Mouse (Mus musculus): ENCODE measurements around the gene Fmo2.

The Fmo2 gene

DNA sequence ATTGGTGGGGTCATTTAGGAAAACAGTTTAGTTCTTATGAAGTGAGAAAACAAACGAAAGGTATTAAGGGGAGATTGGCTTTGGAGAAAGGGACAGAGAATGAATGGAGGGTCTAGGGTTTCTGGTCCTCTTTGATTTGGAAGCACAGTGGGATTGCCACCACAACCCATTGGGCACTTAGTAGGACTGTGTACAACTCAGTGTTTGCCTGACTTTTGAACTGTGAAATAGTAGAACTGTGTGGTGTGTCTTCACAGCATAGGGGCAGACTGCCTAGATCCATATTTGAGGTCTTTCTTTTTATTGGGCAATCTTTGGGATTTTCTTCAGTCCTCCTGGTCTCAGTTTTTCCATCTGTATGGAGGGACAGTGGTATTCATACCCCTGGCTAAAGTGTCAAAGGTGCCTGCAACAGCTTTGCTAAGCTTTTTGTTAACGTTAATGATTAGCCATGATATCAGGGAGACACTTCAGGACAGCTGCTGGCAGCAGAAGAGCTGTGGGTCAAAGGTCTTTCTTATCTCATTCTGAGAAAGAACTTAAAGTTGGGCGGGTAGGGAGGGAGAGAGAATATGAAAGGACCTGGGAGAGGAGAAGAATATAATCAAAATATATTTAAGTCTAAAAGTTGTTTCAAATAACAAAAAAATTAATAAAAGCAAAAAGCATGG is 44.6 kb downstream of the Fmo2 start:
- DNase-seq (ENCODE audit: low spot score), result no peak

DNA sequence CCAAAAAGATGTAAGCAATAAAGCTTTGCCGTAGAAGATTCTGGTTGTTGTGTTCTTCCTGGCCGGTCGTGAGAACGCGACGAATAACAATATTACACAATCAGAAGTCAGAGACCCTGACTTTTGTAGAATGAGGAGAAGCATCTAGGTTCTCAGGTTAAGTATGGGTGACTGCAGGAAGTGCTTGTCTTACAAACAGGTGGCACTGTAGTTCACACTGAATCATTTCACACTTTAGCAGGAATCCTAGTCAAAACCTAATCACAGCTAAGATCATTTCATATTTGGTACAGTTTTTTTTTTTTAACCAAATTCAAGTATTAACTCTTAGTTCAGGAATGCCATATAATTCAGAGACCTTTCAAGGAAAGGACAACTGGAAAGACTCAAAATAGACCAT is 51.0 kb downstream of the Fmo2 start:
- no peak for DNase-seq (ENCODE audit: low spot score)

DNA sequence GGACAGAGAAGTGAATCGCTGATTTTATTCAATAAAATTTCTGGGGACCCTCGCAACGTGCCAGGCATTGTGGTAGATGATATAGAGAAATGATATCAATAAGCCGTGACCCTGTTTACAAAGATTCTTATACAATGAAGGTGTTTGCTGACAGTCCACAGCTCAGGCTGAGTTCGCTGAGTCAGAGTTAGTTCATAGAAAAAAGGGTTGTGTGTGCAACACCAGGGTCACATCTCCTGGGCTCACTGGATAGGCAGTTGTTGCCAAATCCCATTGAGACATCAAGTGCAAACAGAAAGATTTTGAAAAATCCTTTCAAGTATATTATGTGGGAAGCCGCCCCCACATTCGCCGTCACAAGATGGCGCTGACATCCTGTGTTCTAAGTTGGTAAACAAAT is 58.3 kb downstream of the Fmo2 start:
- DNase-seq (ENCODE audit: low spot score), result no peak

DNA sequence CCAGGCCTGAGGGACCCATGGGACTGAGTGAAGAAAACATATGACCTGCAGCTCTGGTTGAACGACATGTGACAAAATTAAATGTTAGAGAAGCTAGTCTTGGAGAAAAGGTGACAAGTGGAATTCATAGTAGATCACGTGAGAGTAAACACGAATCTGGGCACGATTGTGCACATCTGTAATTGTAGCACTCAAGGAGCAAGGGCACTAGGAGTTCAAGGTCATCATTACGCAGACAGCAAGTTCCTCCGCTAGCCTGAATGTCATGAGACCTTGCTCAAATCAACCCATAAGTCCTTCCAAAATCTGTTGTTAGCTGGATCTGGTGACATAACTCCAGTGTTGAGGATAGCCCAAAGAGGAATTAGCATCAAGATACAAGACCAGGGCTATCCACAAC is 59.5 kb downstream of the Fmo2 start:
- DNase-seq (ENCODE audit: low spot score), result no peak

DNA sequence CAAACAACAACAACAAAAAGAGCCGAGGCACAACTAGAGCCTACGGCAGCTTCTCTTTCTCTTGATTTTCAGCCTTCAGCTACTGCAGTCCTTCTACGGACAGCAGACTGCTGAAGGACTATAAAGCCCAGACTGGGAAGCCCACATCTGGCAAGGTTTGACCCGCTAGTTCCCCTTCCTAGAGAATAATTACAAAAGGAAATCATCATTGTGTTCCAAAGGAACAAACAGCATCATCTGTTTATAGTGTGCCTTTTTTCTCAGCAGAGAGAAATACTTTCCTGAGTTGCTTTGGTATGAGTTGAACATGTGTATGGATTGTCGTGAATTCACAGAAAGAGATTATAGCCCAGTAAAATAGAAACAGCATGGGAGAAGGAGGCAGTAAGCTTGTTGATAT is 64.2 kb downstream of the Fmo2 start:
- DNase-seq (ENCODE audit: low spot score), result no peak

DNA sequence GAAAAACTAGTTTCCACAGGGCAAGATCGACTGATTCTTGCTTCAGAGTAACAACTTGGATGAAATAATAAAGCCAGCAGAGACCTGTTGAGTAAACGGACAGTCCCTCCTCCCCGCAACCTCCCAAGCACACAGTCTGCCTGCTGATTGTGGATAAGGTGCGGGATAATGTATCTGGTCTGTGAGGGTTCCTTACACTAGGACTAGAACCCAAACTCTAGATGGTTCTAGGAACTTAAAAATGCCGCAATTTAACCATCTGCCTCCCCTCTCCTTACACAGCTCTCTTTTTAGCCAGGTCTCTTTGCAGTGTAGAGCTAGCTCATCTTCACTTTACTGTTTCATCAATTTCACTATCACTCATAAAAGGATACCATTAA is 66.0 kb downstream of the Fmo2 start:
- no peak for DNase-seq (ENCODE audit: low spot score)

DNA sequence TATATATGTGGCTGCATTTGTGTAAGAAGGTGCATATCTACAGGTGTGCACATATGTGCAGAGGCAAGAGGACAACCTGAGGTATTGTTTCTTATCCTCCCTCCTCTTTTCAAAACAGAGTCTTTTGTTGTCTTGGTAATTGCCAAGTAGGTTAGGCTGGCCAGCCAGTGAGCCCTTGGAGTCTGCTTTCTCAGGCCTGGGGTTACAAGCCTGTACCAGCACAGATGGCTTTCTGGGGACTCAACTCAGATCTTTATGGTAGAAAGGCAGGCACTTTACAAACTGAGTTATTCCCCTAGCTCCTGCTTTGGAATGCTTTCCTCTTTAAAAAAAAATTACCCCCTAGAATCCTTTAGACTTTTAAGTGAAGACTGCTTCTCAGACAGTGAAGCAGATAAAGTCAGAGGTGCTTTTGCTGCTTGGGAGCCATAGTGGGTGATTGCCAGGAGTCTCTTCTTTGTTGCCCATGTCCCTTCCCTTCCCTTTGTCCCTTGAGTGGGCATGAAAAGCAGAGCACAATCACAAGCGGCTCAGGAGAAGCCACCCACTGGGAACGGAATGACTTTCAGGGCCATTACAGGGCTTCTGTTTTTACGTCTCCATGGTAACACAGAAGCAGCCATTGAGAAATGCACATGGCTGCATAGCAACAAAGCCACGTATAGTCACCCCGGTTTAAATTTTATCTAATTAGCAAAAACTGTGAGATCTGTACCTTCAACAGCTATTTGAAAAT is 66.5 kb downstream of the Fmo2 start:
- DNase-seq (ENCODE audit: low spot score), result no peak
